Mouse (Mus musculus) heart, embryonic 11.5 days (tissue): ENCODE measurements around the gene Naa10. TPM values are rescaled to one million over a fixed set of nuclear protein-coding genes. Genes with fewer than 3 reads are reported as not detected.
A peak's percentile ranks its signal among the peaks of the same experiment; 100 is the strongest.

Experiments used
- ATAC-seq: fragments of 200-750 bp; cut with Nextera tagmentation; replicated peaks from 2 replicates; pipeline ENCODE4 v1.8.0; 2017; ENCODE audit warnings: moderate library complexity; ENCODE audit not compliant: insufficient number of reproducible peaks, low FRiP score, low TSS enrichment
- H3K27ac ChIP-seq: fragments of 300-500 bp; sonication (generic); 2 replicates; pipeline ENCODE4 v1.5.1; 2014; ENCODE audit warnings: mild to moderate bottlenecking, low read depth, low read length
- H3K27me3 ChIP-seq: fragments of 300-500 bp; sonication (generic); 2 replicates; pipeline ENCODE4 v1.6.1; 2014; ENCODE audit warnings: mild to moderate bottlenecking, low read length, mixed read lengths; ENCODE audit not compliant: control insufficient read depth, insufficient read depth
- H3K36me3 ChIP-seq: fragments of 300-500 bp; sonication (generic); 2 replicates; pipeline ENCODE4 v1.6.1; 2014; ENCODE audit warnings: mild to moderate bottlenecking, low read length, moderate library complexity, mixed read lengths; ENCODE audit not compliant: control insufficient read depth, insufficient read depth
- H3K4me1 ChIP-seq: fragments of 300-500 bp; sonication (generic); 2 replicates; pipeline ENCODE4 v1.6.1; 2014; ENCODE audit warnings: low read length; ENCODE audit not compliant: control insufficient read depth, insufficient read depth
- H3K4me2 ChIP-seq: fragments of 300-500 bp; sonication (generic); 2 replicates; pipeline ENCODE4 v1.6.1; 2014; ENCODE audit warnings: mild to moderate bottlenecking, moderate library complexity
- H3K4me3 ChIP-seq: fragments of 300-500 bp; sonication (generic); 2 replicates; pipeline ENCODE4 v1.5.1; 2014; ENCODE audit warnings: low read depth, low read length
- H3K9ac ChIP-seq: fragments of 300-500 bp; sonication (generic); 2 replicates; pipeline ENCODE4 v1.6.1; 2014; ENCODE audit warnings: mild to moderate bottlenecking, low read depth, low read length, moderate library complexity
- H3K9me3 ChIP-seq: fragments of 300-500 bp; sonication (generic); replicated peaks from 2 replicates; pipeline ENCODE4 v1.6.1; 2016; ENCODE audit warnings: low read length; ENCODE audit not compliant: control insufficient read depth
- WGBS: fragments of 180-500 bp; shearing (Covaris S2); extraction: QIAGEN DNeasy Blood & Tissue Kit; methylation state at CpG from one replicate; pipeline ENCODE4 v1.1.7; 2014; ENCODE audit not compliant: insufficient replicate concordance; 5-methylcytosine and 5-hydroxymethylcytosine counted together
- polyA plus RNA-seq: library from polyadenylated mRNA; unstranded; fragments of >200 nt; fragmentation: Nextera tagmentation; extraction: Ambion mirVana; gene quantifications from 2 replicates; pipeline ENCODE4 v1.2.1, GENCODE M21; 2014

Naa10 gene
- polyA plus RNA-seq = 94.3 and 96.5 TPM in 2 replicates

- Histone ChIP-seq H3K27ac (peak within 1 kb of the TSS; percentile 71), H3K36me3 (0 out of 2 replicates have a peak, but pooled peaks cover 2% of the 10 kb centered on the region), H3K27me3 (no peaks in the 10 kb centered on the region), H3K4me2 (peak within 1 kb of the TSS; percentile 73), H3K9me3 (no peaks in the 10 kb centered on the region), H3K4me3 (peak within 1 kb of the TSS; percentile 53), H3K4me1 (no peaks in the 10 kb centered on the region), H3K9ac (peak within 1 kb of the TSS; percentile 70)
- WGBS = 12% methylated on average over 43 of the region's 43 CpGs
- ATAC-seq = peak; percentile 96
These were observed at the start of gene Naa10, which contains the start of gene Arhgap4 for GRCm38 (mm10) chrX:73921823-73922549. TSS of gene Naa10 (minus strand) at chrX:73921944. TSS of gene Arhgap4 (minus strand) at chrX:73921870.

GRCm38 (mm10) chrX:73970781-73971180 is 49.0 kb upstream of the Naa10 start:
- no peaks in the 10 kb centered on the region for H3K27me3 ChIP-seq
- no peaks in the 10 kb centered on the region for H3K9me3 ChIP-seq
- H3K4me1 ChIP-seq = no peaks in the 10 kb centered on the region
- no peak for ATAC-seq
- H3K27ac ChIP-seq = no peak overlapping the region
- H3K36me3 ChIP-seq = no peaks in the 10 kb centered on the region
- H3K4me3 ChIP-seq = no peak overlapping the region
- no peak overlapping the region for H3K4me2 ChIP-seq
- H3K9ac ChIP-seq = no peak overlapping the region

GRCm38 (mm10) chrX:73969729-73970128 is 48.0 kb upstream of the Naa10 start:
- Histone ChIP-seq H3K4me3 (no peak overlapping the region), H3K4me2 (no peak overlapping the region), H3K9me3 (no peaks in the 10 kb centered on the region), H3K27ac (peak overlapping the region; percentile 46; the same call in 1 of the 2 replicates), H3K9ac (no peak overlapping the region), H3K4me1 (no peaks in the 10 kb centered on the region; the same call in 1 of the 2 replicates), H3K36me3 (no peaks in the 10 kb centered on the region), H3K27me3 (no peaks in the 10 kb centered on the region)
- WGBS = 55% methylated on average over 2 of the region's 2 CpGs
- ATAC-seq = no peak

GRCm38 (mm10) chrX:73969167-73969566 is 47.4 kb upstream of the Naa10 start:
- WGBS = 48% methylated on average over 1 of the region's 1 CpGs
- Histone ChIP-seq H3K9ac (no peak overlapping the region), H3K27ac (no peak overlapping the region), H3K36me3 (no peaks in the 10 kb centered on the region), H3K9me3 (no peaks in the 10 kb centered on the region), H3K4me1 (peaks cover 5% of the 10 kb centered on the region; the same call in 1 of the 2 replicates), H3K4me3 (no peak overlapping the region), H3K4me2 (no peak overlapping the region), H3K27me3 (no peaks in the 10 kb centered on the region)
- ATAC-seq = no peak

- Histone ChIP-seq H3K4me3 (peak overlapping the region; percentile 70), H3K4me1 (peaks cover 11% of the 10 kb centered on the region; the same call in 1 of the 2 replicates), H3K4me2 (peak overlapping the region; percentile 59), H3K27ac (peak overlapping the region; percentile 98), H3K36me3 (no peaks in the 10 kb centered on the region), H3K9me3 (no peaks in the 10 kb centered on the region), H3K27me3 (no peaks in the 10 kb centered on the region), H3K9ac (peak overlapping the region; percentile 87)
- 11% methylated on average over 49 of the region's 60 CpGs for WGBS
- ATAC-seq = peak; percentile 76
These were observed 45.7 kb upstream of the Naa10 start for GRCm38 (mm10) chrX:73967177-73968075.

- Histone ChIP-seq H3K9ac (peak within 1 kb of the TSS; percentile 87), H3K36me3 (no peaks in the 10 kb centered on the region), H3K27me3 (no peaks in the 10 kb centered on the region), H3K9me3 (no peaks in the 10 kb centered on the region), H3K4me1 (peaks cover 11% of the 10 kb centered on the region; the same call in 1 of the 2 replicates), H3K4me3 (peak within 1 kb of the TSS; percentile 70), H3K4me2 (peak within 1 kb of the TSS; percentile 70), H3K27ac (peak within 1 kb of the TSS; percentile 98)
- ATAC-seq = peak; percentile 72
- 9% methylated on average over 58 of the region's 58 CpGs for WGBS
These were observed 44.8 kb upstream of the Naa10 start, which contains the start of gene Hcfc1 for GRCm38 (mm10) chrX:73966248-73967176. TSS of gene Hcfc1 (minus strand) at chrX:73966357.

- Histone ChIP-seq H3K4me3 (peak overlapping the region; percentile 70), H3K27ac (peak overlapping the region; percentile 98), H3K27me3 (no peaks in the 10 kb centered on the region), H3K4me1 (peaks cover 11% of the 10 kb centered on the region; the same call in 1 of the 2 replicates), H3K9ac (peak overlapping the region; percentile 87), H3K36me3 (no peaks in the 10 kb centered on the region), H3K9me3 (no peaks in the 10 kb centered on the region), H3K4me2 (peak overlapping the region; percentile 70)
- no peak for ATAC-seq
- WGBS = 16% methylated on average over 20 of the region's 20 CpGs
These were observed 43.6 kb upstream of the Naa10 start for GRCm38 (mm10) chrX:73965307-73965706.
